Mouse (Mus musculus) cerebellum, adult 2 months (tissue): ENCODE results near the gene Ednra.

Experiments
- CTCF ChIP-seq: fragments of 200-500 bp; IDR thresholded peaks from 2 replicates; pipeline ENCODE4 v1.5.1; 2011; ENCODE audit warnings: low read depth, mild to moderate bottlenecking, control low read depth, low read length, moderate library complexity, borderline replicate concordance; ENCODE audit not compliant: insufficient read depth
- POLR2A ChIP-seq: fragments of 200-500 bp; IDR thresholded peaks from 2 replicates; pipeline ENCODE4 v1.6.1; 2011; ENCODE audit warnings: low read length, control low read depth, borderline replicate concordance; ENCODE audit not compliant: insufficient read depth

- TF ChIP-seq CTCF (no peak), POLR2A (no peak)
Measured at GRCm38 (mm10) chr8:77695486-77696058, 28.7 kb downstream of the Ednra start.
